Mouse (Mus musculus) forebrain, embryonic 15.5 days (tissue): ENCODE measurements around the gene Olfr1019. TPM values are rescaled to one million over a fixed set of nuclear protein-coding genes. Genes with fewer than 3 reads are reported as not detected.

Experiments
- ATAC-seq: fragments of 200-750 bp; cut with Nextera tagmentation; replicated peaks from 2 replicates; pipeline ENCODE4 v1.8.0; 2017; ENCODE audit warnings: mild to moderate bottlenecking, moderate TSS enrichment, moderate library complexity
- H3K27ac ChIP-seq: fragments of 300-500 bp; sonication (generic); replicated peaks from 2 replicates; pipeline ENCODE4 v1.5.1; 2015; ENCODE audit warnings: mild to moderate bottlenecking, inconsistent platforms
- H3K27me3 ChIP-seq: fragments of 300-500 bp; sonication (generic); 2 replicates; pipeline ENCODE4 v1.6.1; 2015; ENCODE audit warnings: inconsistent platforms
- H3K36me3 ChIP-seq: fragments of 300-500 bp; sonication (generic); 2 replicates; pipeline ENCODE4 v1.6.1; 2015; ENCODE audit warnings: mild to moderate bottlenecking, inconsistent platforms
- H3K4me1 ChIP-seq: fragments of 300-500 bp; sonication (generic); 2 replicates; pipeline ENCODE4 v1.6.1; 2015; ENCODE audit warnings: inconsistent platforms
- H3K4me2 ChIP-seq: fragments of 300-500 bp; sonication (generic); replicated peaks from 2 replicates; pipeline ENCODE4 v1.6.1; 2015; ENCODE audit warnings: mild to moderate bottlenecking, inconsistent platforms
- H3K4me3 ChIP-seq: fragments of 300-500 bp; sonication (generic); 2 replicates; pipeline ENCODE4 v1.5.1; 2015; ENCODE audit warnings: mild to moderate bottlenecking, inconsistent platforms
- H3K9ac ChIP-seq: fragments of 300-500 bp; sonication (generic); replicated peaks from 2 replicates; pipeline ENCODE4 v1.6.1; 2015; ENCODE audit warnings: mild to moderate bottlenecking, inconsistent platforms
- H3K9me3 ChIP-seq: fragments of 300-500 bp; sonication (generic); 2 replicates; pipeline ENCODE4 v1.6.1; 2016; ENCODE audit warnings: inconsistent platforms
- WGBS: fragments of 180-500 bp; shearing (Covaris S2); methylation state at CpG from one replicate; pipeline ENCODE4 v1.1.7; 2015; ENCODE audit warnings: mixed read lengths; 5-methylcytosine and 5-hydroxymethylcytosine counted together
- polyA plus RNA-seq: library from polyadenylated mRNA; unstranded; fragments of >200 nt; fragmentation: Nextera tagmentation; extraction: Ambion mirVana; gene quantifications from 2 replicates; pipeline ENCODE4 v1.2.1, GENCODE M21; 2015

Olfr1019 gene
- not detected in 2 replicates for polyA plus RNA-seq

DNA sequence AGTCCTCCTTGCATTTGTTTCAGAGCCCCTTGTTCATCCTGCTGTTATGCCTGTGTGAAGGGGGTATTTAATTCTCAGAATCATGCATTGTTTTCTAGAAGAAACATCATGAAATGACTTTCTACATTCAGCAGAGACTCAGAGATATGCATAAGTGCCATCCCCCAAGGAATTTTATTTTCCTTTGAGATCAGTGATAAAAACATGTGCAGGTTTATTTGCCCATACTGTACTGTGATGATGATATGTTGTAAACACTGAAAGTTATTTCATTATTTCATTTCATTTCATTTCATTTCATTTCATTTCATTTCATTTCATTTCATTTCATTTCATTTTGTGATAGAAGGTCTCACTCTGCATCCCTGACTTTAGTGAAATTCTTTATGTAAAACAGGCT is at the start of gene Olfr1019:
Gene Olfr1019 (minus strand): TSS at position 101 of the 400 bp plus-strand sequence.
- no peaks in the 10 kb centered on the region for H3K9me3 ChIP-seq
- H3K9ac ChIP-seq: no peak within 1 kb of the TSS
- no peak within 1 kb of the TSS for H3K4me3 ChIP-seq
- H3K4me1 ChIP-seq: no peaks in the 10 kb centered on the region
- H3K36me3 ChIP-seq: no peaks in the 10 kb centered on the region
- H3K4me2 ChIP-seq: no peak within 1 kb of the TSS
- H3K27me3 ChIP-seq: no peaks in the 10 kb centered on the region
- ATAC-seq: no peak
- H3K27ac ChIP-seq: no peak within 1 kb of the TSS

DNA sequence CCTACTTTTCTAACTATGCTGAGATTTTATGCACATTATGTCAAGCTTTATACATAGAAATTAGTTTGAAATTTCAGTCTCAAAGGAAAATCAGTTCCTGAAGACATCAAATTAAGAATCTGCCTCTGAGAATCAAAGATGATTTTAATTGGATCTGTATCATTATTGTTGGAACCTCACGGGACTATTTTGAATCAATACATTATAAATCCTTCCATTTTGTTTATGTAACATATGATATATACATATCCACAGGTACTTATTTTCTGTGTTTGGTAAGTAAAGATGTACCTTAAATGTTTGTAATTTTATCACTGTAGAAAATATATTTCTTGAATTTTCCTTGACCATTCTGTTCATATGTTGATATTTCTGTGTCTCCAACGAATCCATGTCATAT is 40.1 kb upstream of the Olfr1019 start, which contains the start of gene Olfr1023:
Gene Olfr1023 (plus strand): TSS at position 301 of the 400 bp plus-strand sequence.
- no peaks in the 10 kb centered on the region for H3K27me3 ChIP-seq
- H3K9ac ChIP-seq: no peak within 1 kb of the TSS
- ATAC-seq: no peak
- H3K4me2 ChIP-seq: no peak within 1 kb of the TSS
- no peaks in the 10 kb centered on the region for H3K36me3 ChIP-seq
- H3K4me3 ChIP-seq: no peak within 1 kb of the TSS
- no peak within 1 kb of the TSS for H3K27ac ChIP-seq
- H3K9me3 ChIP-seq: no peaks in the 10 kb centered on the region
- no peaks in the 10 kb centered on the region for H3K4me1 ChIP-seq
- WGBS: 74% methylated on average over 2 of the region's 2 CpGs

DNA sequence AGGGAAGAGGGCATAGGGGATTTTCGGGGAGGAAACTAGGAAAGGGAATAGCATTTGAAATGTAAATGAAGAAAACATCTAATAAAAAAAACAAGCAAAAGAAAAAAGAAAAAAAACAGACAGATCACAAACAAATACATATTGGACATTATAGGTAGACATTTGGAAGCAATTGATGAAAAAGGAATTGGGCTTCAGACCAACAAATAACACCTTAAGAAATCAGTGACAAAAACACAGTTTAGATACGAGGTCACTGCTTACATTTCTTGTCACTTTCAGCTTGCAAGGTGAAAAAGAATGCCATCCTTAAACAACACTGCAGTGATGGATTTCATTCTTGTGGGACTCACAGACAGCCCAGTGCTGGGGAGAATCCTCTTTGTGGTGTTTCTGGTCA is 23.0 kb upstream of the Olfr1019 start, which contains the start of gene Olfr1022:
Gene Olfr1022 (plus strand): TSS at position 301 of the 400 bp plus-strand sequence.
- H3K9ac ChIP-seq: no peak within 1 kb of the TSS
- no peak within 1 kb of the TSS for H3K4me2 ChIP-seq
- H3K27me3 ChIP-seq: no peaks in the 10 kb centered on the region
- H3K27ac ChIP-seq: no peak within 1 kb of the TSS
- no peaks in the 10 kb centered on the region for H3K36me3 ChIP-seq
- no peaks in the 10 kb centered on the region for H3K9me3 ChIP-seq
- no peak for ATAC-seq
- WGBS: 54% methylated on average over 2 of the region's 2 CpGs
- H3K4me1 ChIP-seq: no peaks in the 10 kb centered on the region
- H3K4me3 ChIP-seq: no peak within 1 kb of the TSS

DNA sequence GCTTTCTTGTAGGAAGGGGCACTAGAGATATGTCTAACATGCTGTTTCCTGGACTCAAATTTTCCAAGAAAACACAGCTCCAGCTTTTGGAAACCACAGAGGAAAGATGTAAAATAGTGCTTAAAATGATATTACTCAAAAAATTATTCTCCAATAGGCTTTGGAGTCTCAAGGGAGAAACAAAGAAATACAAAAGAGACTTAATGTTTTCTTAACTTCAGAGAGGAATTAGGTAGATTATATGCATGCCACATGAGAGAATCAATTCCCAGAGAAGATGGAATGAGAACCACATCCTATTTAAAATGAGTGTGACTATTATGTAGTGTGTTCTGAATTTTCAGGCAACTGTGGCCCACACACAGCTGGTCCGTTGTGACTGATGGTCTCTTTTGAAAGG is 1.4 kb upstream of the Olfr1019 start, which contains the start of gene Olfr1020:
Gene Olfr1020 (plus strand): TSS at position 301 of the 400 bp plus-strand sequence.
- WGBS: 94% methylated on average over 1 of the region's 1 CpGs
- H3K27me3 ChIP-seq: no peaks in the 10 kb centered on the region
- no peak within 1 kb of the TSS for H3K4me3 ChIP-seq
- H3K27ac ChIP-seq: no peak within 1 kb of the TSS
- ATAC-seq: no peak
- H3K4me1 ChIP-seq: no peaks in the 10 kb centered on the region
- no peak within 1 kb of the TSS for H3K4me2 ChIP-seq
- H3K36me3 ChIP-seq: no peaks in the 10 kb centered on the region
- H3K9me3 ChIP-seq: no peaks in the 10 kb centered on the region
- no peak within 1 kb of the TSS for H3K9ac ChIP-seq

DNA sequence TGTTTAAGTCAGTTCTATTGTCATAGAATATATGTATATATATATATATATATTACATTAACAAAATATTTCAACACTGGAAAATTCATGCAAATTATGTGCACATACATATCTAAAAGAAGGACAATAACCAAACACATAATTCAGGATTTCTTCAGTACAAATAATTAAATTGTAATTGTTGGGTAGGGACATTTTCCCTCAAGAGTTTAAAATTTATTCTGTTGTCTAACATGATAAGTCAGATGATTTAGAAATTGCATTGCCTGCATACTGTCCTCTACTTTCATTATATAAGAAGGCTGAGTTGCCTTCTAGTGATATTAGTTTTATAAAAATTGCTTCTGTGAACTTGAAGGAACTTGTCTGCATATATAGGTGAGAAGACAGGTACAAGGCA is 27.1 kb downstream of the Olfr1019 start, which contains the start of gene Olfr1018:
Gene Olfr1018 (plus strand): TSS at position 301 of the 400 bp plus-strand sequence.
- H3K9ac ChIP-seq: no peak within 1 kb of the TSS

DNA sequence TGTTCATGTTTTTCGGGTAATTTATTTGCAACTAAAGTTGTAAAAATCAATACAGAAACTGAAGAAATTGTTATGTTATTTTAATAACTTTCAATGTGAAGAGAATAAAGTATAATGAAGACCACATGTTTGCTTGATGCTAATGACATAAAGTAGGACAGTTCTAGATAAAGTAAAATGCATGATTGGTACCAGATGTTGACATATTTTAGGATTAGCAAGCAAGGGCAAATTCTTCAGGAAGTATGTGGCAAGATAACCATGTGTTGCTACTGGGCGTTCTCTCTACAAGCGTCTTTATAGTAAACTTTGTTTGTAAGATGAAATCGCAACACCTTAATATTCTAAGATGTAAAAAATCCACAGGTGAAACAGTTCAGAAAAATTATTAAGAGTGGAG is 40.8 kb downstream of the Olfr1019 start:
- no peak for ATAC-seq
- WGBS: 95% methylated on average over 4 of the region's 4 CpGs

More for the DNA sequence above, 27.1 kb downstream of the Olfr1019 start, which contains the start of gene Olfr1018:
- no peaks in the 10 kb centered on the region for H3K36me3 ChIP-seq
- no peaks in the 10 kb centered on the region for H3K9me3 ChIP-seq
- H3K4me1 ChIP-seq: no peaks in the 10 kb centered on the region
- no peak within 1 kb of the TSS for H3K27ac ChIP-seq
- no peak within 1 kb of the TSS for H3K4me2 ChIP-seq
- no peak within 1 kb of the TSS for H3K4me3 ChIP-seq
- ATAC-seq: no peak
- H3K27me3 ChIP-seq: no peaks in the 10 kb centered on the region

DNA sequence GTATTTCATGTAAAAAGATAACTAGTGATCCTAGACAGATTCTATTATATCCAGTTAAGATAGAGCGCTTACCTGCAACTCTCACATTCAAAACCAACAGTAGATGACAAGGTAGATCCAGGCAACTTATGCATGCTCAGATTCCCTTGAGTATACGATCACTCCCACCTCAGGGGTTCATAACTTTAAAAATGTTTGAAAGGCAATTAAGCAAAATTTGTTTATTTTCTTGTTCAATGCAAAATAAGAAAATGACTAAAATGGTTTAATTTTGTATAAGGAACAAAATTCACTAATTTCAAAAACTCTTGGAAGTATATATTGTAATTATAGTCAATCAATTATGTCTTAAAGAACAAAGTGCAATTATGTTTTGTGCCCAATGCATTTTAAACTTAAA is 42.8 kb downstream of the Olfr1019 start, which contains the start of gene Olfr1016:
Gene Olfr1016 (minus strand): TSS at position 101 of the 400 bp plus-strand sequence.
- 93% methylated on average over 2 of the region's 2 CpGs for WGBS
- no peaks in the 10 kb centered on the region for H3K27me3 ChIP-seq
- no peak within 1 kb of the TSS for H3K9ac ChIP-seq
- no peaks in the 10 kb centered on the region for H3K4me1 ChIP-seq
- no peak for ATAC-seq
- no peak within 1 kb of the TSS for H3K27ac ChIP-seq
- no peaks in the 10 kb centered on the region for H3K36me3 ChIP-seq
- H3K4me2 ChIP-seq: no peak within 1 kb of the TSS
- H3K9me3 ChIP-seq: no peaks in the 10 kb centered on the region
- no peak within 1 kb of the TSS for H3K4me3 ChIP-seq

More for the DNA sequence above, 40.8 kb downstream of the Olfr1019 start:
- Histone ChIP-seq H3K27ac (no peak overlapping the region), H3K4me1 (no peaks in the 10 kb centered on the region), H3K9me3 (no peaks in the 10 kb centered on the region), H3K4me2 (no peak overlapping the region), H3K9ac (no peak overlapping the region), H3K27me3 (no peaks in the 10 kb centered on the region), H3K4me3 (no peak overlapping the region), H3K36me3 (no peaks in the 10 kb centered on the region)

DNA sequence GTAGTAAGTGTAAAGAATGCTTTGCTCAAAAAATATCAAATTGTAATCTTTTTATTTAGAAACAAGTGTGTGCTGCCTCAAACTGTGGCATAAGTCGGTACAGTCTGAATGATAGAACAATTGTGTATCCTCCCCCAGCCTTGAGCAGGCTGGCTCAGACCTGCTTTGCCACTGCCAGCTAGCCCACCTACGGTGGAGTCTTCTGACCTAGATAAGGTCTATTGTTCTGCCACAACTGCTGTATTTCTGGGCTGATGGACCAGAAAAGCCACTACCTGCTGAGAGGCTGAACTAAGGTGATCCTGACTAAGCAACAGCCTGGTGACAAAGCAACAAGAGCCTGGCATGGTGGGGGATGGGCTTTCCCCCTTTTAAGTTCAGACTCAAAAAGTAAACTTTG is 53.0 kb downstream of the Olfr1019 start:
- WGBS: 11% methylated on average over 2 of the region's 2 CpGs
- H3K4me2 ChIP-seq: no peak overlapping the region
- H3K4me1 ChIP-seq: no peaks in the 10 kb centered on the region
- no peak overlapping the region for H3K27ac ChIP-seq
- H3K9me3 ChIP-seq: no peaks in the 10 kb centered on the region
- no peak for ATAC-seq
- H3K4me3 ChIP-seq: no peak overlapping the region
- no peaks in the 10 kb centered on the region for H3K27me3 ChIP-seq
- no peak overlapping the region for H3K9ac ChIP-seq
- no peaks in the 10 kb centered on the region for H3K36me3 ChIP-seq

Other genes with a start within 250 kb of the Olfr1019 start
- gene Olfr1000, start 233.6 kb downstream of the Olfr1019 start, polyA plus RNA-seq: not detected in 2 replicates
- gene Olfr1002, start 194.8 kb downstream of the Olfr1019 start, polyA plus RNA-seq: not detected in 2 replicates
- not detected in 2 replicates for gene Olfr154, start 181.0 kb downstream of the Olfr1019 start, polyA plus RNA-seq
- gene Olfr1006, start 166.7 kb downstream of the Olfr1019 start, polyA plus RNA-seq: not detected in 2 replicates
- not detected in 2 replicates for gene Olfr1008, start 156.1 kb downstream of the Olfr1019 start, polyA plus RNA-seq
- not detected in 2 replicates for gene Olfr1009, start 130.1 kb downstream of the Olfr1019 start, polyA plus RNA-seq
- gene Olfr1012, start 82.7 kb downstream of the Olfr1019 start, polyA plus RNA-seq: not detected in 2 replicates
- gene Olfr1013, start 78.4 kb downstream of the Olfr1019 start, polyA plus RNA-seq: not detected in 2 replicates
- gene Olfr1014, start 72.8 kb downstream of the Olfr1019 start, polyA plus RNA-seq: not detected in 2 replicates
- gene Olfr1015, start 63.5 kb downstream of the Olfr1019 start, polyA plus RNA-seq: not detected in 2 replicates
- not detected in 2 replicates for gene Olfr1016, start 42.9 kb downstream of the Olfr1019 start, polyA plus RNA-seq
- gene Olfr1018, start 27.0 kb downstream of the Olfr1019 start, polyA plus RNA-seq: not detected in 2 replicates
- not detected in 2 replicates for gene Olfr1020, start 1.5 kb upstream of the Olfr1019 start, polyA plus RNA-seq
- not detected in 2 replicates for gene Olfr1022, start 23.1 kb upstream of the Olfr1019 start, polyA plus RNA-seq
- gene Olfr1023, start 40.2 kb upstream of the Olfr1019 start, polyA plus RNA-seq: not detected in 2 replicates
- gene Olfr1024, start 59.6 kb upstream of the Olfr1019 start, polyA plus RNA-seq: not detected in 2 replicates
- not detected in 2 replicates for gene Olfr1025-ps1, start 69.7 kb upstream of the Olfr1019 start, polyA plus RNA-seq
- not detected in 2 replicates for gene Olfr1026, start 76.1 kb upstream of the Olfr1019 start, polyA plus RNA-seq
- not detected in 2 replicates for gene Olfr1028, start 105.0 kb upstream of the Olfr1019 start, polyA plus RNA-seq
- not detected in 2 replicates for gene Olfr1029, start 128.4 kb upstream of the Olfr1019 start, polyA plus RNA-seq
- gene Olfr1030, start 133.8 kb upstream of the Olfr1019 start, polyA plus RNA-seq: not detected in 2 replicates
- gene Olfr1031, start 144.8 kb upstream of the Olfr1019 start, polyA plus RNA-seq: not detected in 2 replicates
- gene Olfr1032, start 160.1 kb upstream of the Olfr1019 start, polyA plus RNA-seq: not detected in 2 replicates
- not detected in 2 replicates for gene Olfr1033, start 175.2 kb upstream of the Olfr1019 start, polyA plus RNA-seq
- gene Olfr1034, start 200.4 kb upstream of the Olfr1019 start, polyA plus RNA-seq: not detected in 2 replicates
- not detected in 2 replicates for gene Olfr1036, start 228.5 kb upstream of the Olfr1019 start, polyA plus RNA-seq
- not detected in 2 replicates for gene Olfr1037, start 241.9 kb upstream of the Olfr1019 start, polyA plus RNA-seq